Mouse (Mus musculus) gastrocnemius, adult 2 months (tissue): ENCODE measurements around the gene Barx2. TPM values are rescaled to one million over a fixed set of nuclear protein-coding genes. Genes with fewer than 3 reads are reported as not detected.

Experiments used
- DNase-seq: peaks from one replicate; pipeline ENCODE4 v3.0.0; 2022
- H3K27ac ChIP-seq: fragments of 200-600 bp; 2 replicates; pipeline ENCODE4 v1.8.1; 2022; ENCODE audit warnings: mild to moderate bottlenecking
- H3K4me3 ChIP-seq: fragments of 200-600 bp; 2 replicates; pipeline ENCODE4 v1.8.1; 2022; ENCODE audit warnings: mild to moderate bottlenecking, moderate library complexity
- CTCF ChIP-seq: fragments of 200-600 bp; IDR thresholded peaks from 2 replicates; pipeline ENCODE4 v1.8.1; 2022; ENCODE audit warnings: antibody characterized with exemption, mild to moderate bottlenecking, moderate library complexity
- intact Hi-C: fragments of 180-260 bp; cut with DNase I; formaldehyde crosslinking; loops from one replicate; pipeline ENCODE4 v1.15.1; 2025
- total RNA-seq, 2 experiments: library from RNA; stranded (reverse); gene quantifications; 2 replicates each; pipeline ENCODE4 v1.2.3; 2021

Barx2 gene
- total RNA-seq, 2 experiments from 2014 or later: 13.7 to 35.5 TPM

DNA sequence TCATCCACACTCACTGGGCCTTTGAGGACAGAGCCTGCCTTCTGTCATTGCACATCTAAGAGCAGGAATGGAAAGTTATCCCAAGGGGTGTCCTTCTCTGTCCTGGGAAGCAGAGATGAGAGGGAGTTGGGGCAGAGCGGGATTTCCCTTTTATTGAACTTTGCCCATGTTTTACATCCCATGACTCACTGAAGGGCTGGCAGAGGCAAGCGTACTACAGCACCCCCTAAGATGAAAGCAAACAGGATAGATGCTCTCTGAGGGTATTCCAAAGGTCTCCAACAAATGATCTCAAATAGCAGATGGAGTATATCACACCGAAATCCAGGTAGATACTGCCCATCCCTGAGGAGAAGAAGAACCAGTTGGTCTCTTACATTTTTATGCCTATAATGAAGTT lies 37.7 kb downstream of the Barx2 start:
- Histone ChIP-seq H3K4me3 (no peak overlapping the region), H3K27ac (no peak overlapping the region)
- no peak for DNase-seq
- intact Hi-C loops: no loop called here
- TF ChIP-seq CTCF: no peak

DNA sequence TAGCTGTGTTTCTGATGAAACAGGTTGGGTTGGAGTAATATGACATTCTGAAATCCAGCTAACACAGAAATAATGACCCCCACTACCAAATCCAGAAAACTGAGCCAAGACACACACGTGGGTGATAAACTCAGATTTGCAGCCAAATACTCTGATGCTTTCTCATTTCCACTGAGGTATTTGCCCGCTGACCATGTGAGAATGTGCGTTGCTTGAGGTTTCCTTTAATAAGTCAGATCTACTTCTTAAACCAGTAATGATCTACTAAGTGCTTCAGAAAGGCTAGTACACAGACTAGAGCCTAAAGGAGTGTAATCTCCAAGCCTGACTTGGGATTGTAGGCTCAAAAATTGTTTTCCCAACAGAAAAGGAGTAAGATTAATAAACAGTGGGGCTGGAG lies 39.0 kb downstream of the Barx2 start:
- Histone ChIP-seq H3K27ac (no peak overlapping the region), H3K4me3 (no peak overlapping the region)
- TF ChIP-seq CTCF: no peak
- intact Hi-C loops: no loop called here
- no peak for DNase-seq

DNA sequence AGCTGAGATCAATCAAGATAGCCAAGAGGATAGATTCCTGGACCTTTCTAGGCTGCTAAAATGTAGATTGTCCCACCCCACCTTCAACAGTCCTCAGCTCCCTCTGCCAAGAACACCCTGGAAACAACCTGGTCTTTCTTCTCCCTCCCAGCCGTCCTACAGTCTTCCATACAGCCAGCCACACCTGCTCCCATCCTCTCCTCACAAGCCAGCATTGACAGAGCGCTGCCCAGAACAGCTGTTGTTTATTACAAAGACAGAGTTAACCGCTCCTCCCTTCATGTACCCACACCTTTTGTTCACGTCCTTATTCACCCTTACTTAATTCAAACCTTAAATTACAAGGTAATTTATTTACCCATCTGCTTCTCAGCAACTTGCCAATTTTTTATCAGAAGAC lies 41.9 kb downstream of the Barx2 start:
- no peak for TF ChIP-seq CTCF
- no peak overlapping the region for H3K4me3 ChIP-seq
- intact Hi-C loops: no loop called here

DNA sequence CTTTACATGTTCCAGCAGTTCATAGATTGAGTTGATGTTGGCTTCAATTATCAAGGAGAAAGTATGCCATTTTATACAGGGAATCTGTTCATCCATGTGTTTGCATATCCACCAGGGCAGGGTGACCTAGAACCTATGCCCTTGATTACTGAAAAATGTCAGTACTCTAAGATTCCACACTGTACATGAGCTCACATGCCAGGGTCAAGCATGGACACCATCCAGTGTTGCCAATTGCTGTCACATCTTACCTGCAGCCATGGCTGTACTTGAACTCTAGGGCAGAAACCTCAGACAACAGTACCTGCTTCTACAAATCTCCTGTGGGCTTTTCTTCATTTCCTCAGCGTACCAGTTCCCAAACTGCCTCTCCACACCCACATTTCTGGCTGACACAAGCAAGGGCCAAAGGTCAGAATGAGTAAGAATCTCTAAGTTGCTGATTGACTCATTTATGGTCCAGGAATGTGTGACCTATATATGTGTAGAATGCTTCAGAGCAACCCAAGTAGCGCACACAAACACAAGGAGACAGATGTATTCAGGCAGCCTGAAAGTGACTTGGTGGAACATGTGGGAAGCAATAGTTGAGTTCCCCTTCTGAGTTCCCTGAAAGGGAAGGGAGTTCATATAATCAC lies 44.3 kb downstream of the Barx2 start:
- intact Hi-C loops: no loop called here
- Histone ChIP-seq H3K4me3 (no peak overlapping the region), H3K27ac (no peak overlapping the region)
- no peak for TF ChIP-seq CTCF
- DNase-seq: no peak

More for the DNA sequence above, 41.9 kb downstream of the Barx2 start:
- no peak overlapping the region for H3K27ac ChIP-seq
- no peak for DNase-seq

DNA sequence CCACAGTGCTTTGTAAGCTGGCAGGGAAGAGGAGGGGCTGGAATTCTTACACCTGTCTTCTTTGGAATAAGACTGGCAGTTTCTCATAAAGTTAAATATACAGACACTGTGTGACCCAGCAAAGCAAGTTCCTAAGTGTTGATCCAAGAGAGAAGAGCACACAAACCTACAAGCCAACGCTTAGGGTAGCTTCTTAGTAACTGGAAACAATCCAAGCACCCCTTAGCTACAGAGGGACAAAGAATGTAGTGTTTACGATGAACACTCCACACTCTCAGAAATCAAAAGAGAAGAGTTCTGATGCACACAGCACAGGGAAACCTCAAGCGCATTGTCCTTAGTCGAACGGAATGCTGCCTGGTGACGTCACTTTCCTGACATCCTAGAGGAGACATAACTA lies 49.4 kb downstream of the Barx2 start:
- TF ChIP-seq CTCF: no peak
- Histone ChIP-seq H3K27ac (no peak overlapping the region), H3K4me3 (no peak overlapping the region)
- intact Hi-C loops: no loop called here
- no peak for DNase-seq

DNA sequence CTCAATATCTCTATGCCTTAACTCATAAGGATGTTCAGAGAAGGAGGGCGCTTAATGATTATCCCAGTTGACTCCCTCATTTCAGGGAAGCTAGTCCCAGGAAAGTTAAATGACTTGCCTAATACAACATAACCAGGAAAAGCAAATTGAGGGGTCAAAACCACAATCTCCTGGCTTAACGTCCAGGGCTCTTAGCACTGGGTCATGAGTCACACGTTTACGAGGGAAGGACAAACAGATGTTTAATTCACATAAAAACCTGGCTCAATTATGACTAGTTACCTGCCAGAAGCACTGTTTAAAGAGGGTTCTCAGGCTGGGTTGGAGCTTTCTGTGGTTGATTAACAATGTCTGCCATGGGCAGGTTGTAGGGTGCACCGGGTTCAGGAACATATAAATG lies 53.8 kb downstream of the Barx2 start:
- no peak for DNase-seq
- no peak for TF ChIP-seq CTCF

DNA sequence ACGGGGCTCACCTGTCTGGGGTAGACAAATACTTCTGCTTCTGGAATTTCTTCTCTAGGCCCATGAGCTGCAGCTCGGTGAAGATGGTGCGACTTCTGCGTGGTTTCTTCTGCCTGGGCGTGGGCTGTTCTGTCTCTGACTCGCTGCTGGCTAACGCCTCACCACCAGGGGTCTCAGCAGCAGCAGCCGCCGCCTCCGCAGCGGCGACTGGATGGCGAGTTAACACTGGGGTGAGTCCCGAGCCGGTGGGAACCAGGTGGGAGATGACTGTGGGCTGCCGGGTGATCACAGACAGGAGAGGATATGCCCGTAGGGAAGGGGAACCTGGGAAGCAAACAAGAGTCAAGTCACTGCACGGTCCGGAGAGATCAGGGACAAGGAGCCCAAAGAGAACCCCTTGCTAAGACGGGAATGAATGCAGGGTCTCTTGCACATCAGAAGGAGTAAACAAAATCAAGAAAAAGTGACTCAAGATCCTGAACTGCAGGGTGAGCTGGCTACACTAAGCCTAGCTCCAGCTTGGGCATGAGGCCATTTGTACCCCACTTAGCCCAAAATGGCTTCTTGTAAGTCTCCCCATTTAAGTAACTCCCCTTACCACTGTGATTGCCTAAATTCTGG lies 54.4 kb downstream of the Barx2 start:
- Histone ChIP-seq H3K4me3 (no peak overlapping the region; the same call in 1 of the 2 replicates), H3K27ac (no peak overlapping the region)
- peak; percentile 26; the same call in 1 of the 2 replicates for TF ChIP-seq CTCF
- DNase-seq: peak; percentile 24
- intact Hi-C loops: no loop called here

More for the DNA sequence above, 53.8 kb downstream of the Barx2 start:
- Histone ChIP-seq H3K4me3 (no peak overlapping the region), H3K27ac (no peak overlapping the region)
- intact Hi-C loops: no loop called here

DNA sequence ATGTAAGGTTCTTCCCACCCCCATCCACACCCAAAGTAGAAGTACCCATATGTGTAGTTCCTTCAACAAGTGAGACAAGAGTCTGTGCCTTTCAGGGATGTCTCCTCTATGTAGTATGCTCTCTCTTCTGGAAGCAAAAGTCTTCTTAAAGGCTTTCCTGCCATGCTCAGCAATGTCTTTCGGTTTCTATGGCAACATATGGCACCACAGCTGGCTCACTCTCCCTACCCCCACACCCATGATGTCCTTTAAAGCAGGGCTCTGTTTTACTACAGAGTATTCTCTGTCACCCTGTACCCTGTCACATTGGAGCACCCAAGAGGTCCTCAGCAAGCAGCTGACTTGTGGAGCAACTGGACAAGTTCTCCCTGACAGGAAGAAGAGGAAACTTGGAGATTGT lies 55.8 kb downstream of the Barx2 start:
- intact Hi-C loops: no loop called here
- Histone ChIP-seq H3K27ac (no peak overlapping the region), H3K4me3 (no peak overlapping the region)
- TF ChIP-seq CTCF: no peak
- no peak for DNase-seq

DNA sequence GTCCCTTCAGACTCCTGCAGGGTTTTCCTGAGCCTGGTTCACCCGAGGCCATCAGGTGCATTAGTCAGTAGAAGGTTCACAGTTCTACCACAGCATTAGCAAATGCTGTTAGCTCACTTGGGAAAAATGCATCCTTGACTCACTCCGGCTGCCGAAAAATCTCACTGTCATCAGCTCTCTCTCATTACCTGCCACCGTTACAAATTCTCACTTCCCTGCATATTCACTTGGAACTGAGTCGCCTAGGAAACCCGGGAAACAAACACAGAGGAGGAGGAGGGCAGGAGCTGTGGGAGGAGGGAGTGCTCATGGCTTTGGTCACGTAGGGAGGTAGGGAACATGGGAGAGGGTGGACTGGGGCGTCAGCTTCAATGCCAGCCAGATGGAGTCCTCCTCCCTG lies 56.8 kb downstream of the Barx2 start:
- no peak for DNase-seq
- no peak overlapping the region for H3K4me3 ChIP-seq
- H3K27ac ChIP-seq: no peak overlapping the region
- no peak for TF ChIP-seq CTCF
- intact Hi-C loops: no loop called here

DNA sequence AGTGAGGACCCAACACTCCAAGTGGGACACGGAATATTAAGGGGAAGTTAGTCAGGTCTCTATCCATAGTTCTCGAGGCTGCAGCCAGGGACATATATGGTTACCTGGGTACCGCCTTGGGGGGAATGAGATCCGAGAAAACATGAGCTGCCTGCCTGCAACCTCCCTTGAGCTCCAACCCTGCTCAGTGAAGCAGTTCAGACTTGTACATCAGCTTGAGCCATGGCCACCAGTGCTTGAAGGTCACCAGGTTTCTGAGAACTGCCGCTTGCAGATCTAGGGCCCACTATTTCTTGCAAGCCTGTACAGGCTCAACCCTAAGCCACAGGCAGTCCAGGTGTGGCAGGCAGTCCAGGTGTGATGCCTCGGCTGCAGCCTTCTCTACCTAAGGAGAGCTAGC lies 57.6 kb downstream of the Barx2 start:
- H3K27ac ChIP-seq: peak overlapping the region; percentile 35; the same call in 1 of the 2 replicates
- intact Hi-C loops: no loop called here
- no peak for DNase-seq
- no peak overlapping the region for H3K4me3 ChIP-seq
- TF ChIP-seq CTCF: no peak

DNA sequence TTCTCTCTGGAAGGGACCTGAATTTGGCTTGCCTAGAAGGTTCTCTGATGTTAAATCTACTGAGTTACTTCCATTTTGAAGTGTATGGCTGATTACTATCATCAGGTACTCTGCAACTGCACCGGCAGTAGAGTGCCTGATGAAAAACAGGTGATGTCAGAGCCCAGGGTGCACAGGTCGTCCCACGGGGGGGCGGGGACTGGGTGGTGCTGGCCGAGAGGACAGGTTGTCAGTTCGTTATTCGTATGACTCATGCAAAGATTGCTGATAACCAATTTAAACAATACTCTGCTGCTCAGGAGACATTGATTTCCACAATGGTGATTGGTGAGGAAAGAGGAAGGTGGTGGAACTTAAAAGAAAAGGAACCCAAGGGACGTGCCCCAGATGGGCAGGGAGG lies 61.6 kb downstream of the Barx2 start:
- Histone ChIP-seq H3K27ac (no peak overlapping the region), H3K4me3 (no peak overlapping the region)
- no peak for DNase-seq
- intact Hi-C loops: no loop called here
- no peak for TF ChIP-seq CTCF

DNA sequence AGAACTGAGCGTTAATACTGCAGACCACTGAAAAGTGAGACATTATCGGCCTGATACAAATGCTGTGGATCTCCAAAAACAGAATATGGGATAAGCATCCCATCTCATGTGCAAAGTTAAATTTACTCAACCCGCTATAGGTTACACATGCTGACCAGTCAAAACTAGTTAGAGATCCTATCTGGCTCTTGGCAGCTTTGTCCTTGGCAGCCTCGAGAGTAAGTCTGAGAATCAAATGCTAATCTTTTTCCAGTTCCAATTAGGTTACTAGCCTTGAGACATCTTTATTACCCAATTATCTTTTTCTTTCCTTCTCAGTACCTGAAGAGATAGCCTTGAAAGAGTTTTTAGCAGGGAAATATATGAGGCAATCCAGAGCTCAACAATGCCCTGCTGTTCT lies 62.6 kb downstream of the Barx2 start:
- no peak for DNase-seq
- intact Hi-C loops: no loop called here
- no peak for TF ChIP-seq CTCF
- no peak overlapping the region for H3K27ac ChIP-seq
- no peak overlapping the region for H3K4me3 ChIP-seq

DNA sequence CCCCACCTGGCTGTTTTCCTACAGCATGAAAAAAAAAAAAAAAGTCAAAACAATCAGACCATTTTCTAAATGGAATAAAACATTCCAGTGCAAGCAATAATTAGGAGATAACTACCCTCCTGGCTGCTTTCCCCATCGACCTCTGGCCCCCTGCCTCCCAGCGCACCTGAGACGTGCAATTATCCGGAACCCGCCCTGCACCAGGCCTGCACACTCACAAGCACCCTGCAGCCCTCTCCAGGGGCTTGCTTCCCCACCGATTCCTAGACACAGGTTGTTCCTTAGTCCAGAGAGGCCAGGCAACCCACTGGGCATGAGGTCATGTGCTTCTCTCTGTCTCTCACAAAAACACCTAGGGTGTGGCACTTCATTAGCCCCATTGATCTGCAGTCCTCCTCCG lies 63.9 kb downstream of the Barx2 start:
- DNase-seq: no peak
- no peak overlapping the region for H3K4me3 ChIP-seq
- H3K27ac ChIP-seq: no peak overlapping the region
- intact Hi-C loops: no loop called here
- no peak for TF ChIP-seq CTCF

DNA sequence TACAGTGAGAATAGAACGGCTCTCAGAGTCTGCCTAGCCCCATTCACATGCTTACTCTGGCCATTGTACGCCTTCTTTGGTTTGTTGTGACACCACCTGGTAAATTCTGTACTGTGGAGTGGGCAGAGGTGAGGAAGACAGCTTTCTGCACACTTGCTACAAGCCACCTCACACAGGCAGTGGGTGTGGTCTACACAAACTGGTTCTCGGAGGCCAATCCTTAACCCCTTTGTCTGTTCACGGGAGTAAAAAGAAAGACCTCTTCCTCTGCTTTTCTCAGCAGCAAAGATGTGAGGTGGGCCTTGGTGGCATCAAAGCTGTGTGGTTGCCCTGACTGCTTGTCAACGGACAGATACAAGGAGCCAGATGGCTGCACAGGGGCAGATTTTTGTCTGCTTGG lies 68.6 kb downstream of the Barx2 start:
- intact Hi-C loops: no loop called here
- DNase-seq: no peak
- Histone ChIP-seq H3K4me3 (no peak overlapping the region), H3K27ac (no peak overlapping the region)
- TF ChIP-seq CTCF: no peak
